Mouse (Mus musculus) bone marrow macrophage, adult 2 months (primary cell): Measurements from ENCODE around the gene Ppara. TPM values are rescaled to one million over a fixed set of nuclear protein-coding genes. Genes with fewer than 3 reads are reported as not detected.
"Not testable (repeated sequence)": the region's sequence is repeated elsewhere in the genome, so short reads cannot be mapped to it uniquely, and the experiment has no call there.

Experiments
- H3K27ac ChIP-seq: 2 replicates; pipeline ENCODE4 v1.5.1; 2012; ENCODE audit warnings: low read depth, low read length; ENCODE audit not compliant: insufficient read depth
- H3K4me1 ChIP-seq: 2 replicates; pipeline ENCODE4 v1.6.1; 2012; ENCODE audit warnings: low read length; ENCODE audit not compliant: control insufficient read depth, insufficient read depth
- H3K4me3 ChIP-seq: 2 replicates; pipeline ENCODE4 v1.5.1; 2012; ENCODE audit warnings: mild to moderate bottlenecking, low read length, moderate library complexity; ENCODE audit not compliant: insufficient read depth
- CTCF ChIP-seq: IDR thresholded peaks from 2 replicates; pipeline ENCODE4 v1.5.1; 2012; ENCODE audit warnings: low read depth, mild to moderate bottlenecking, low read length, moderate library complexity
- POLR2A ChIP-seq: IDR thresholded peaks from 2 replicates; pipeline ENCODE4 v1.6.1; 2012; ENCODE audit warnings: mild to moderate bottlenecking, low read depth, low read length, borderline replicate concordance
- polyA plus RNA-seq: library from polyadenylated mRNA; stranded (reverse); fragments of >200 nt; gene quantifications from 2 replicates; pipeline ENCODE4 v1.2.4, GENCODE M21; 2012; ENCODE audit not compliant: missing spikeins, insufficient read depth, insufficient read length

Gene Ppara
- polyA plus RNA-seq, 1 experiment: not detected

DNA sequence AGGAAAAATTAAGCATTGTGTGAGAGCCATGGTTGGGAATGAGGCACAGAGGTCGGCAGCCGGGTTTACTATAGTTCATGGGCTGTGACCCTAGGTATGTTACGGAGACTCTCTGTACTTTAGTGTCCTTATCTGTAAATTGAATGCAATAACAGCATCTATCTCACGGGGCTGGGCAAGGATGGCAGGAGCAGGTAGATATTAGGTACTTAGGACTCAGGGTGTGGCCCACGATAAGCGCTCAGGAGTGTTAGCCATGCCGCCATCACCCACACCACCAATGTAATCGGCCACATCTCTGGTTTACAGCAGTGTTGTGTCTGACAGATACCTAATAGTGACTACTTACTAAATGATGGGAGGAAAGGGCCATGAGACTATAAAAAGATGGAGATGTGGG lies 34.2 kb downstream of the Ppara start:
- Histone ChIP-seq H3K4me3 (no peak overlapping the region), H3K4me1 (no peaks in the 10 kb centered on the region), H3K27ac (no peak overlapping the region)
- no peak for TF ChIP-seq POLR2A
- TF ChIP-seq CTCF: no peak

- TF ChIP-seq POLR2A (no peak), CTCF (no peak)
- H3K4me1 ChIP-seq: no peaks in the 10 kb centered on the region
- no peak overlapping the region for H3K4me3 ChIP-seq
- H3K27ac ChIP-seq: no peak overlapping the region
Observed at GRCm38 (mm10) chr15:85771306-85772121, 36.7 kb downstream of the Ppara start.

GRCm38 (mm10) chr15:85772146-85772740 lies 37.5 kb downstream of the Ppara start:
- Histone ChIP-seq H3K4me1 (no peaks in the 10 kb centered on the region), H3K27ac (no peak overlapping the region), H3K4me3 (no peak overlapping the region)
- TF ChIP-seq POLR2A: no peak
- TF ChIP-seq CTCF: no peak

- TF ChIP-seq POLR2A (no peak), CTCF (no peak)
- Histone ChIP-seq H3K4me3 (no peak overlapping the region), H3K27ac (no peak overlapping the region), H3K4me1 (no peaks in the 10 kb centered on the region)
Observed at GRCm38 (mm10) chr15:85774419-85774818, 39.6 kb downstream of the Ppara start.

DNA sequence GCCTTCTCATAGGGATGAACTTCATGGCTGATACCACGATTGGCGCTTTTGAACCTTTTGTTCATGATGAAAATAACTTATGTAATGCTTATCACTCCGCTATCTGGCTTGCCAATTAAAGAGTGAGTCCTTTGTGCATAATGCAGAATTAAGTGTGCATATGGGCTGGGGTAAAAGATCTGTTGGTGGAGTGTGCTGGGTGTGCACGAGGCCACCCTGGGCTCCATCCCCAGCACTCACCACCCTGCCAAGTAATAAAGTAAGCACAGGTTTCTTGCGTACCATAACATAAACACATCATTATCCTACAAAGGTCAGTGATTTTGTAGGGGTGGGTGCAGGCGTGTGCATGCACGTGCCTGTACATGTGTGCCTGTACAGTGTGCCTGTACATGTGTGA lies 40.2 kb downstream of the Ppara start:
- Histone ChIP-seq H3K27ac (no peak overlapping the region), H3K4me1 (no peaks in the 10 kb centered on the region), H3K4me3 (no peak overlapping the region)
- no peak for TF ChIP-seq CTCF

DNA sequence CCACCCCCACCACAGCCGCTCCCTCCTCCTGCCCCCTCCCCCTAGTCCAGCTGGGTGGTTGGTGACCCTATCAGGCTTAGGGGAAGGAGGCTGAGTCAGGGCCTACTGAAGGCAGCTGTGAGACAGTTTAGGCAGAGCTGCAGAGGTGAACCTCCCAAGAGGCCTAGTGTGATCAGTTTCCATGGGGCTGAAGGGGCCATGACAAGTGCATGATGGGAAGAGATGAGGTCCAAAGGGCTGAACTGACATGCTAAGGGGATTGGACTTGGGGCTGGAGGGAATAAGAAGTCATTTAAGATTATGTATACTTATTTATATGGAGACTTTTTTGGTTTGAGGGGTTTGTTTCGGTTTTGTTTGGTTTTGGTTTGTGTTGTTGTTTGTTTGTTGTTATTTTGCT lies 41.5 kb downstream of the Ppara start:
- no peak overlapping the region for H3K27ac ChIP-seq
- no peaks in the 10 kb centered on the region for H3K4me1 ChIP-seq
- no peak for TF ChIP-seq CTCF
- no peak for TF ChIP-seq POLR2A
- no peak overlapping the region for H3K4me3 ChIP-seq

DNA sequence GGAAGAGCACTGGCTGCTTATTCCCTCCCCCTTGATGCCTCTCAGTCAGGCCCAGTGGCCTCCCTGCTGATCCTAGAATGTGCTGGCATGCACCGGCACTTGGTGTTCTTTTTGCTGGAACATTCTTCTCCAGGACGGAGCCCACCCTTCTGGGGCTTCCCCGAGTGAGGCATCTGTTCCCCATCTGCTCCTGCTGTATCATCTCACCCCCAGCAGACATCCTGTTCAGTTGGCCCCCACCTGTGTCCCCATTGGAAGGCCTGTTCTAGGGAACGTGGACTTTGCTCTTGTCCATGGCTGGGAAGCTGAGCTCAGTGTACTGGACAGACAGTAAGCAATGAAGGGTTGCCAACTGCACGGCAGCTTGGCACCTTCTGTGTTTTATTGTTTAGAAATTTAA lies 42.0 kb downstream of the Ppara start:
- TF ChIP-seq CTCF (no peak), POLR2A (no peak)
- Histone ChIP-seq H3K27ac (no peak overlapping the region), H3K4me3 (no peak overlapping the region), H3K4me1 (no peaks in the 10 kb centered on the region)

DNA sequence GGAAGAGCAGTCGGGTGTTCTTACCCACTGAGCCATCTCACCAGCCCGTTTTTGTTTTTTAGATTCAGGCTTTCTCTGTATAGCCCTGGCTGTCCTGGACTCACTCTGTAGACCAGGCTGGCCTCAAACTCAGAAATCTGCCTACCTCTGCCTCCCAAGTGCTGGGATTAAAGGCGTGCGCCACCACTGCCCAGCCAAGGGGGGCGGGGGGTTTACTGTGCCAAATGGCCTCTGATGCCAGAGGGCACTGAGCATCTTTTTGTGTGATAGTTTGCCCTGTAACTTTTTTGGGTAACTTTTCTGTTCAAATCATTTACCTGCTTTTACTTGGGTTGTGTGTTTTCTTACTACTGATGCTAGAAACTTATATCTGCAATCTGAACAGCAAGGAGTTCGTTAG lies 44.1 kb downstream of the Ppara start:
- not testable (repeated sequence) for H3K4me1 ChIP-seq, H3K4me3 ChIP-seq, H3K27ac ChIP-seq

- Histone ChIP-seq H3K4me1 (no peaks in the 10 kb centered on the region), H3K4me3 (no peak overlapping the region), H3K27ac (no peak overlapping the region)
- no peak for TF ChIP-seq POLR2A
- TF ChIP-seq CTCF: no peak
Observed at GRCm38 (mm10) chr15:85783146-85783545, 48.4 kb downstream of the Ppara start.

DNA sequence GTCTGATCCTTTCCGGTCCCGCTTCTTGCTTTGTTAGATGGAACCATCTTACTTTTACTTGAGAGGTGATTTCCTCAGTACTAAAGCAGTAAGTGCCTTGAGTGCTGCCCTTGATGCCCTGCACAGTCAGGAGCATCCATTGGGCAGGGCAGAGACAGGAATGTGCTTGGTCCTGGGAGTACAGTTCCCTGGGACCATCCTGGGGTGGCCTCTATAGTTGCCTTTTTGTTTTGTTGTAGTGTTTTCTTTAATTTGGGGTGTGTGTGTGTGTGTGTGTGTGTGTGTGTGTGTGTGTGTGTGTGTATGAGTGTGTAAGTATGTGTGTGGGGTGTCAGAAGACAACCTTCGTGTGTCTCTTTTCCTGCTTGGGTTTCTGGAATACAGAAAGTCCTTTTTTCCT lies 49.6 kb downstream of the Ppara start:
- no peak overlapping the region for H3K4me3 ChIP-seq
- H3K27ac ChIP-seq: no peak overlapping the region
- no peak for TF ChIP-seq POLR2A
- TF ChIP-seq CTCF: no peak
- no peaks in the 10 kb centered on the region for H3K4me1 ChIP-seq

GRCm38 (mm10) chr15:85786711-85787110 lies 51.9 kb downstream of the Ppara start:
- H3K4me1 ChIP-seq: no peaks in the 10 kb centered on the region
- no peak overlapping the region for H3K27ac ChIP-seq
- H3K4me3 ChIP-seq: no peak overlapping the region
- TF ChIP-seq CTCF: no peak
- no peak for TF ChIP-seq POLR2A
